Mouse (Mus musculus): ENCODE results near the gene Adgrb2. TPM values are rescaled to one million over a fixed set of nuclear protein-coding genes. Genes with fewer than 3 reads are reported as not detected.

Adgrb2 gene
- polyA plus RNA-seq, 1 experiment from 2014 or later: 2.1 TPM

DNA sequence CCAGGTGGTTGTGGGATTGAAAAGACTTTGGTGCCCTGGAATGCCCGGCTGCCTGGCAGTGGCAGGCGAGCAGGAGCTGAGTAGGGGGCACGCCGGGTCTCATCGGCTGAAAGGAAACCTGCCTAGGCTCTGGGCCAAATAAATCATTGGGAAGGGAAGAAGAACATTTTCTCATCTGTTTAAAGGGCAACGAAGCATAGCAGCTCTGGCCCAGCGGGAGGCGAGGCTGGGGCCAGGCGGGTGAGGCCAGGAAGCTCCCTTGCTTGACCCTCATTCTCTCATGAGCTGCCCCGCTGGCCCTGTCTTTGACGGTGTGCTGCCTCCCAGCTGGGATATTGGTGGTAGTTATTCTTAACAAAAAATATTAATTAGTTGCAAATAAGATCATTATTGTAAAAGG is 3.0 kb upstream of the Adgrb2 start:
- no peak for DNase-seq (ENCODE audit: low spot score)
- H3K36me3 ChIP-seq (replicated peaks; ENCODE audit: control insufficient read depth, insufficient read depth, low read depth, low read length): no peaks in the 10 kb centered on the region
- H3K27me3 ChIP-seq (ENCODE audit: control insufficient read depth, insufficient read depth, low read length): peaks cover 28% of the 10 kb centered on the region
- no peak overlapping the region for H3K4me3 ChIP-seq (ENCODE audit: low read depth, low read length)
- peaks cover 12% of the 10 kb centered on the region for H3K4me1 ChIP-seq (ENCODE audit: control insufficient read depth, insufficient read depth, low read length)
- no peak overlapping the region for H3K9ac ChIP-seq (replicated peaks; ENCODE audit: low read length)
- 38% methylated on average over 11 of the region's 11 CpGs for WGBS
- H3K9me3 ChIP-seq (replicated peaks; ENCODE audit: control insufficient read depth, low read length): no peaks in the 10 kb centered on the region
- no peak for ATAC-seq (replicated peaks; ENCODE audit: insufficient number of reproducible peaks, low FRiP score, low TSS enrichment, low read depth)
- H3K27ac ChIP-seq (replicated peaks; ENCODE audit: low read depth, low read length): no peak overlapping the region
- no peak overlapping the region for H3K4me2 ChIP-seq (ENCODE audit: low read depth, low read length)

GRCm38 (mm10) chr4:129983046-129983445 is 1.6 kb upstream of the Adgrb2 start:
- H3K9me3 ChIP-seq (replicated peaks; ENCODE audit: control insufficient read depth, low read length): no peaks in the 10 kb centered on the region
- 15% methylated on average over 5 of the region's 5 CpGs for WGBS
- H3K4me3 ChIP-seq (ENCODE audit: low read depth, low read length): no peak overlapping the region
- no peak overlapping the region for H3K27ac ChIP-seq (replicated peaks; ENCODE audit: low read depth, low read length)
- DNase-seq (ENCODE audit: low spot score): no peak
- H3K36me3 ChIP-seq (replicated peaks; ENCODE audit: control insufficient read depth, insufficient read depth, low read depth, low read length): no peaks in the 10 kb centered on the region
- H3K4me1 ChIP-seq (ENCODE audit: control insufficient read depth, insufficient read depth, low read length): peaks cover 14% of the 10 kb centered on the region
- no peak for ATAC-seq (replicated peaks; ENCODE audit: insufficient number of reproducible peaks, low FRiP score, low TSS enrichment, low read depth)
- H3K4me2 ChIP-seq (ENCODE audit: low read depth, low read length): no peak overlapping the region
- no peak overlapping the region for H3K9ac ChIP-seq (replicated peaks; ENCODE audit: low read length)
- peaks cover 35% of the 10 kb centered on the region for H3K27me3 ChIP-seq (ENCODE audit: control insufficient read depth, insufficient read depth, low read length)

- peaks cover 16% of the 10 kb centered on the region for H3K4me1 ChIP-seq (ENCODE audit: control insufficient read depth, insufficient read depth, low read length)
- DNase-seq (ENCODE audit: low spot score): peak; percentile 73
- WGBS: 2% methylated on average over 15 of the region's 15 CpGs
- H3K9me3 ChIP-seq (replicated peaks; ENCODE audit: control insufficient read depth, low read length): no peaks in the 10 kb centered on the region
- no peaks in the 10 kb centered on the region for H3K36me3 ChIP-seq (replicated peaks; ENCODE audit: control insufficient read depth, insufficient read depth, low read depth, low read length)
- H3K27me3 ChIP-seq (ENCODE audit: control insufficient read depth, insufficient read depth, low read length): peaks cover 38% of the 10 kb centered on the region
- H3K27ac ChIP-seq (replicated peaks; ENCODE audit: low read depth, low read length): no peak overlapping the region
- peak overlapping the region; percentile 99 for H3K4me2 ChIP-seq (ENCODE audit: low read depth, low read length)
- H3K4me3 ChIP-seq (ENCODE audit: low read depth, low read length): peak overlapping the region; percentile 54
- no peak overlapping the region for H3K9ac ChIP-seq (replicated peaks; ENCODE audit: low read length)
- ATAC-seq (replicated peaks; ENCODE audit: insufficient number of reproducible peaks, low FRiP score, low TSS enrichment, low read depth): no peak
Measured at GRCm38 (mm10) chr4:129983764-129984420, 778 bp upstream of the Adgrb2 start.

DNA sequence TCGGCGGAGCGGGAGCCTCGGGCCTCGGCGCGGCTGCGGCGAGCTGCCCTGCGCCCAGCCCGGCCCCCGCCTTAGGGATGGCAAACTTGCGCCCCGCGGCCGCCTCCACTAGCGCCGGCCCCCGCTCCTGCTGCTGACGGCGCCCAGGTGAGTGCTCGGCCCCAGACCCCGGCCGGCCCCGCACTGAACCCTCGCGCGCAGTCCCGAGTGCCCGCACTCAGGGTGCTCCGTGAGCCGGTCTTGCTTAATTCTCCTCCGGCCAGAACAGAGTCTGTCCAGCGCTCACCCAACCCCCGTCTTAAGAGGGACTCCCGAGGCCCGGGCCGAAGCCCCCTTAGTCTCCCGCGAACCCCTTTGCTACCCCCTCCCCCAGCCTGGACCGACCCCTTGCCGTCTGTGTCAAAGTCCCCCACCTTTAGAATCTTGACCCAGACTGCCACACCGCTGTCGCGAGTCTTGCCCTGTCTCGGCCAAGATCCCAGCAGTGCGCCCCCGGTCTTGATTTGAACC is 546 bp downstream of the Adgrb2 start:
- H3K4me1 ChIP-seq (ENCODE audit: control insufficient read depth, insufficient read depth, low read length): peaks cover 16% of the 10 kb centered on the region
- no peak overlapping the region for H3K27ac ChIP-seq (replicated peaks; ENCODE audit: low read depth, low read length)
- no peaks in the 10 kb centered on the region for H3K9me3 ChIP-seq (replicated peaks; ENCODE audit: control insufficient read depth, low read length)
- no peaks in the 10 kb centered on the region for H3K36me3 ChIP-seq (replicated peaks; ENCODE audit: control insufficient read depth, insufficient read depth, low read depth, low read length)
- WGBS: 0% methylated on average over 33 of the region's 48 CpGs
- DNase-seq (ENCODE audit: low spot score) (peak; percentile 30), ATAC-seq (replicated peaks; ENCODE audit: insufficient number of reproducible peaks, low FRiP score, low TSS enrichment, low read depth) (0 out of 2 replicates have a peak, but pooled peaks have one; percentile 15)
- H3K9ac ChIP-seq (replicated peaks; ENCODE audit: low read length): peak overlapping the region; percentile 72
- H3K4me2 ChIP-seq (ENCODE audit: low read depth, low read length): peak overlapping the region; percentile 99
- H3K27me3 ChIP-seq (ENCODE audit: control insufficient read depth, insufficient read depth, low read length): peaks cover 41% of the 10 kb centered on the region
- H3K4me3 ChIP-seq (ENCODE audit: low read depth, low read length): peak overlapping the region; percentile 54

DNA sequence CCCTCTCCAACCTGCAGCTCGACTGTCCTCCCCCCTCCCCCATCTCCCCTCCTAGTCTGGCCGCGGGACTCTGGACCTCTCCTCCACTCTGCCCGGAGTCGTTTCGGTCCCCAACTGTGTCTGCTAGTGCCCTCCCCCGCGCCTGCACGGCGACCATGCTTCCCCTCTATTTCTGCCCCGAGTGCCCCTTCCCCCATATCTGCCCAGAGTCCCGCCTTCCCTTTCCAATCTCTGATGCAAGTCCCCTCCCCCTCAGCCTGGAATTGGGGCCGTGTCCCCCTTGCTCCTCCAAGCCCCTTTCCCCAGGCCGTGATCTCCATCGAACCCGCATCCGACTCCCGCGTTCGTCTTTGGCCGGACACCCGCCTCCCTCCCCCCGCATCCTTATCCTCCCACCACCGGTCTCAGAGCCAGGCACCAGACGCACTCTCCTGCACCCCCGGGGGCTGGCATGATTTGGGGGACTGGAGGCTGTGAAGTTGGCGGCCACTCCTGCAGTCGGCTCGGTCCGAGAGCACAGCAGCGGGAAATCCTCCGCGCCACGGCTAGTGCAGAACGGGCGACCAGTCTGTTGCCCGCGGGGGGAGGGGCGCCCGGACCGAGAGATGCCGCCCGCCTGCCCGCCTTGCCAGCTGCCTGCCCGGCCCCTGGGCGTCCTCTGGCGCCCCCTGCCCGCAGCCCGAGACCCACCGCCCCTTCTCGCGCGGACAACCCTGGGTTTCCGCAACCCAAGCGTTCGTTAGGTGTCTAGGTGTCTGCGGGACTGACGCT is 1.2 kb downstream of the Adgrb2 start:
- H3K4me3 ChIP-seq (ENCODE audit: low read depth, low read length): peak overlapping the region; percentile 54
- DNase-seq (ENCODE audit: low spot score) (peak; percentile 71), ATAC-seq (replicated peaks; ENCODE audit: insufficient number of reproducible peaks, low FRiP score, low TSS enrichment, low read depth) (no peak)
- H3K36me3 ChIP-seq (replicated peaks; ENCODE audit: control insufficient read depth, insufficient read depth, low read depth, low read length): no peaks in the 10 kb centered on the region
- no peaks in the 10 kb centered on the region for H3K9me3 ChIP-seq (replicated peaks; ENCODE audit: control insufficient read depth, low read length)
- peak overlapping the region; percentile 72 for H3K9ac ChIP-seq (replicated peaks; ENCODE audit: low read length)
- H3K27ac ChIP-seq (replicated peaks; ENCODE audit: low read depth, low read length): no peak overlapping the region
- peak overlapping the region; percentile 99 for H3K4me2 ChIP-seq (ENCODE audit: low read depth, low read length)
- H3K4me1 ChIP-seq (ENCODE audit: control insufficient read depth, insufficient read depth, low read length): peaks cover 16% of the 10 kb centered on the region
- 1% methylated on average over 56 of the region's 58 CpGs for WGBS
- H3K27me3 ChIP-seq (ENCODE audit: control insufficient read depth, insufficient read depth, low read length): peaks cover 41% of the 10 kb centered on the region

DNA sequence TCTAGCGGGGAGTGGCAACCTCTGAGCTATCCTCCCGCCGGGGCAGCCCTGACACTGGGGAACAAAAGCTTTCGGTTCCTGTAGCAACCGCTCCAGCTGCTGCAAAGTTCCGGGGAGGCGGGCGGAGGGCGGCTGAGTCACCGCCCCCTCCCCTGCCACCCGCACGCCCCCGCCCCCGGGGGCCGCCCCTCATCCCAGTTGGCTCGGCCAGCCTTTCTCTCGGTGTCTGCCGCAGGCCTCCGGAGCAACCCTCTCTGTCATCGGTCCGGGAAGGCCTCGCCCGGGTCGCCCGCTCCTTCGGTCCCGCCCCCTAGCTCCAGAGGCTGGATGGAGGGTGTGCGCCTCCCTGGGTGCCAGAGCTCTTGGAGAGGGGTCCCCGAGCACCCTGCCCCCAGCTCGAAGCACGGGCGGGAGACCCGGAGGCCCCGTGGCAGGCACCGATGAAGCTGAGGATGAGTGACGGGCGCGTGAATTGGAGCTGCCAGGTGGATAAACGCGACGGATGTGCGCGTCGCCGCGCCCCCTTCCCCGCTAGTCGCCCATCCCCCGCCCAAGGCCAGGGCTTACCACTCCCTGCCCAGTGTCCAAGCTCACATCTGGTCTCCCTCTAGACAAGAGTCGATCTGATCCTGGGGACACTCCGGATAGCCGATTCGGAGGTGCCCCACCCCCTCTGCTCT is 3.3 kb downstream of the Adgrb2 start:
- peak; percentile 61 for DNase-seq (ENCODE audit: low spot score)
- H3K4me3 ChIP-seq (ENCODE audit: low read depth, low read length): peak overlapping the region; percentile 40
- peaks cover 16% of the 10 kb centered on the region for H3K4me1 ChIP-seq (ENCODE audit: control insufficient read depth, insufficient read depth, low read length)
- no peaks in the 10 kb centered on the region for H3K9me3 ChIP-seq (replicated peaks; ENCODE audit: control insufficient read depth, low read length)
- H3K4me2 ChIP-seq (ENCODE audit: low read depth, low read length): peak overlapping the region; percentile 91
- peaks cover 36% of the 10 kb centered on the region for H3K27me3 ChIP-seq (ENCODE audit: control insufficient read depth, insufficient read depth, low read length)
- H3K27ac ChIP-seq (replicated peaks; ENCODE audit: low read depth, low read length): no peak overlapping the region
- under 1% methylated on average over 46 of the region's 53 CpGs for WGBS
- H3K9ac ChIP-seq (replicated peaks; ENCODE audit: low read length): peak overlapping the region; percentile 61
- H3K36me3 ChIP-seq (replicated peaks; ENCODE audit: control insufficient read depth, insufficient read depth, low read depth, low read length): no peaks in the 10 kb centered on the region
- ATAC-seq (replicated peaks; ENCODE audit: insufficient number of reproducible peaks, low FRiP score, low TSS enrichment, low read depth): no peak

DNA sequence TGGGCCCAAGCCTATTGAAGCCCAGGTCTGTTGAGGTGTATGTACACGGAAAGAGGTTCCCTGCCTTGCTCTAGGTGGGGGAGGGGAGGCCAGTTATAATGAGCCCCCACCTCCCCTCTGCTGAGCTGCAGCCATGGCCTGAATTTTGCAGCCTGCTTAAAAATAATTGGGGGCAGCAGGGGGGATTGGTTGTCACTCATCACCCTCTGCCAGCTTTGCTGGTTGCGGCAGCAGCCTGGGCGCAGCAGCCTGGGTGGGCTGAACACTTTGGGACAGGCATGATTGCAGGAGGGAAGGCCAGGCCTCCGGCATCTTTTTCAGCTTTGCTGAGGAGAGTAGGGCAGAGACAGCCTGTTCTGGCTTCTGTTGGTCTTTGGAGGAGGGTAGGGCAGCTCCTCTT is 5.3 kb downstream of the Adgrb2 start:
- ATAC-seq (replicated peaks; ENCODE audit: insufficient number of reproducible peaks, low FRiP score, low TSS enrichment, low read depth) (no peak), DNase-seq (ENCODE audit: low spot score) (no peak)
- Histone ChIP-seq H3K4me2 (ENCODE audit: low read depth, low read length) (no peak overlapping the region), H3K9ac (replicated peaks; ENCODE audit: low read length) (no peak overlapping the region), H3K36me3 (replicated peaks; ENCODE audit: control insufficient read depth, insufficient read depth, low read depth, low read length) (no peaks in the 10 kb centered on the region), H3K4me1 (ENCODE audit: control insufficient read depth, insufficient read depth, low read length) (peaks cover 10% of the 10 kb centered on the region), H3K27me3 (ENCODE audit: control insufficient read depth, insufficient read depth, low read length) (peaks cover 27% of the 10 kb centered on the region), H3K9me3 (replicated peaks; ENCODE audit: control insufficient read depth, low read length) (no peaks in the 10 kb centered on the region), H3K27ac (replicated peaks; ENCODE audit: low read depth, low read length) (no peak overlapping the region), H3K4me3 (ENCODE audit: low read depth, low read length) (no peak overlapping the region)
- WGBS: 67% methylated on average over 4 of the region's 4 CpGs
